Mouse (Mus musculus) heart, adult 2 months (tissue): Measurements from ENCODE around the gene Msh5.

Experiments used
- CTCF ChIP-seq: fragments of 200-600 bp; IDR thresholded peaks from 2 replicates; pipeline ENCODE4 v1.8.1; 2022; ENCODE audit warnings: antibody characterized with exemption, mild to moderate bottlenecking, moderate library complexity
- EP300 ChIP-seq: fragments of 200-500 bp; IDR thresholded peaks from 2 replicates; pipeline ENCODE4 v1.6.1; 2011; ENCODE audit warnings: low read depth, low read length, control low read depth; ENCODE audit not compliant: insufficient read depth
- POLR2A ChIP-seq: fragments of 200-500 bp; IDR thresholded peaks from 2 replicates; pipeline ENCODE4 v1.6.1; 2011; ENCODE audit warnings: mild to moderate bottlenecking, low read depth, low read length, control low read depth; ENCODE audit not compliant: insufficient read depth

DNA sequence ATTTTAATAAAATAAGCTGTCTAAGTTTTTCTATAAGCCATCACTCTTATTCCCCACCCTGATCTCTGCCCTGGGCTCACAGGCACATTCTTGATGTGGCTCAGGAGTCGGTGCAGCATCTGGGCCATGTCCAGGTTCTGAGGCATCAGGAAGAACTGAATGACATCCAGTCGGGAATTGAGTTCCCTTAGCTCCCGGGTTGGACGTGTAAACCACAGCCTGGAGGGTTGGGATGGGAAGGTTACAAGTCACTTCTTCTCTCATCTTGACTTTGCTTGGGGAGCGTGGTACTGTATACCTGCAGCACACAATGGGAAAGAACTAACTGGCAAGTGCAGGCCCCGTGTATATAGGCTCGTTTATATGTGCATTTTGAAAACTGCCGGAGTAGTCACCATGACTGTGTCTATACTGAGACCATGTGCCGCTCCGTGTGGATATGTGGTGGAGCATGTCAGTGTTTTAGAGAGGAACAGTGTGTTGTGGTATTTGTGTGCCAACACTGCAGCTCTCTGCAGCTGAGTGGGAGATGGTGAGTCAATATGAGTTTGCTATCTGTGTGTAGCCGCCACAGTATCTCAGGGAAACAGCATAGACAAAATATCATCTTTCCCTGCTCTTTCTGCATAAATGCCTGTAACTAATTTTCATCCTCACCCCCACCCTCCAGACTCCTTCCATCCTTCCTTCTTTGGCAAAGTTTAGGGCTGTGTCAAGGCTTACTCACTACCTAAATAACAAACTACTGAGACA is 7.2 kb downstream of the Msh5 start:
- TF ChIP-seq CTCF (no peak), POLR2A (no peak), EP300 (no peak)
